Mouse (Mus musculus): ENCODE measurements around the gene Gm5460. TPM values are rescaled to one million over a fixed set of nuclear protein-coding genes. Genes with fewer than 3 reads are reported as not detected.

The Gm5460 gene
- polyA plus RNA-seq (2015; fragmentation: Nextera tagmentation; extraction: Ambion mirVana): not detected in 2 replicates

DNA sequence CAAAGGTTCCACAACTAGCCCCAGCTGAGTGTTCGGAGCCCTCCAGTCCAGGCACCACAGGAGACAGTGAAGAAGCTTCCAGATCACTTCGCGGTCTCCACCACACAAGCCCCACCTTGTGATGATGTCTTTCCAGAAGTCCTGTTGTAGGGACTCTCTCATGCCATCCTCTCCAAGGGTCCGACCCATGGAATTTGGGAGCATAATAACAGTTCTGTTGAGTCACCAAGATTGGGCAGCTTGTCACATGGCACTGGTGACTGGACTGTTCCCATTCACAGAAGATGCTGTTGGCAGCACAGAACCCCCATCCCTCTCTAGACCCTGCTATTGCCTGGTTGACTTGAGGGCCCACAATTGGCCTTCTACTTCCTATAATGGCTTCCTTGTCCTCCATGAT, at the start of gene Gm5460:
Gene Gm5460, plus strand, starts transcription at position 378 of the 400 bp plus-strand sequence.
- Histone ChIP-seq H3K4me3 (replicated peaks) (no peak within 1 kb of the TSS), H3K4me2 (no peak within 1 kb of the TSS), H3K9ac (no peak within 1 kb of the TSS), H3K36me3 (replicated peaks) (no peaks in the 10 kb centered on the region), H3K4me1 (replicated peaks) (no peaks in the 10 kb centered on the region), H3K27ac (replicated peaks) (no peak within 1 kb of the TSS), H3K27me3 (no peaks in the 10 kb centered on the region), H3K9me3 (replicated peaks) (no peaks in the 10 kb centered on the region)
- 72% methylated on average over 4 of the region's 4 CpGs for WGBS (ENCODE audit: insufficient replicate concordance)
- no peak for ATAC-seq (ENCODE audit: insufficient read depth)

DNA sequence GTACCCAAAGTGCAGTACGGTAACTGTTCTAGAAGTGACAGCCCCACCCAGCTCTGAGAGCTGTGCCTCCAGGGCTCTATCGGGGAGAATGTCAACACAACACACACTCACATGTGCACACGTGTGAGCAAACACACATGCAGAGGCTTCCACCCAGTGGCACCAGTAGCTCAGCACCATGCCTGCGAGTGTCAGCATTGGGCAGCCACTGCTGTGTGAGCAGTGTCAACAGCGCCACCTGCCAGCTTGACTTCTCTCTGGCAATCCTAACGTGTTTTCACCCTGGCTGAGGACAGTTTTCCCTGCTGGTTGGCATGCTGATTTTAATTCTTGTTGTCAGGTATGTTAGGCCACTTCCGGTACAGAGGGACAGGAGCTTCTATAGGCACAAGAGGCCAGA, 43.9 kb upstream of the Gm5460 start:
- no peak overlapping the region for H3K4me3 ChIP-seq (replicated peaks)
- H3K9me3 ChIP-seq (replicated peaks): no peaks in the 10 kb centered on the region
- no peaks in the 10 kb centered on the region for H3K36me3 ChIP-seq (replicated peaks)
- no peak for ATAC-seq (ENCODE audit: insufficient read depth)
- peaks cover under 1% of the 10 kb centered on the region; the same call in 1 of the 2 replicates for H3K27me3 ChIP-seq
- no peak overlapping the region for H3K9ac ChIP-seq
- no peak overlapping the region for H3K4me2 ChIP-seq
- 39% methylated on average over 7 of the region's 7 CpGs for WGBS (ENCODE audit: insufficient replicate concordance)
- no peak overlapping the region for H3K27ac ChIP-seq (replicated peaks)
- no peaks in the 10 kb centered on the region for H3K4me1 ChIP-seq (replicated peaks)

DNA sequence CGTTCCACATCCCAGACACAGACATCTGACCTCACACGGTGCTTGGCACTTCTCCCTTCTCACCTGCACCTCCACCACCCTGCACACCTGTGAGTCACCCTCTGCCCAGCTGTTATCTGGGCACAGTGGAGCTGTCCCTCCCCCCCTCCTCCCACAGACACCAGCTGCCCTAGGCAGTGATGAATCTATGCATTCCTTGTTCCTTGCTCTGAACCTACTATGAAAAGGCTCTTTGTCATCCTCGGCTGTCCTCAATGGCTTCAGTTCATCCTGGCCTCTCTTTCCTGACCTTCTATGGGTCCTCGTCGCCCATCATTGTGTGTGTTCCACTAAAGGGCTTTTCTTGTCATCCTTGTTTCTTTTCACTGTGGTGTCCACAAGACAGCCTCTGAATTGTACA, 41.8 kb upstream of the Gm5460 start:
- Histone ChIP-seq H3K4me3 (replicated peaks) (no peak overlapping the region), H3K9ac (no peak overlapping the region), H3K9me3 (replicated peaks) (no peaks in the 10 kb centered on the region), H3K4me2 (no peak overlapping the region), H3K36me3 (replicated peaks) (no peaks in the 10 kb centered on the region), H3K27me3 (peaks cover 16% of the 10 kb centered on the region), H3K4me1 (replicated peaks) (no peaks in the 10 kb centered on the region), H3K27ac (replicated peaks) (no peak overlapping the region)
- ATAC-seq (ENCODE audit: insufficient read depth): no peak
- 47% methylated on average over 5 of the region's 5 CpGs for WGBS (ENCODE audit: insufficient replicate concordance)

DNA sequence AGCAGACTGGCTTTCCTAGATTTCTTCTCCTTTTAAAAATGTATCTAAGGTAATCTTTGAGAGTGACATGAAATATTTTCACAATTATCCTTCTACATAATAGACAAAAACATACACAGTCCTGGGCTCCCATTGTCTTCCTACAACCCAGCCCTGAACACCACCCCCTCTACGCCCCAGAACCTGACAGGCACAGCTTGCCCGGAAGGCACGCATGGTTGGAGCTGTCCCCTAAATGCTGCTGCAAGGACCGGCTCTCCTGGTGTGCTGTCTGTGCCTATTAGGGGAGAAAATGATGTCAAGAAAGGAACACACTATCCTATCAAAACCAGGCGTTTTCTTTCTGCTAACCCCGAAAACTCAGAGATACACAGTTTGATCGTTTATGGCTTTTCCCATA, 38.8 kb upstream of the Gm5460 start:
- no peaks in the 10 kb centered on the region for H3K9me3 ChIP-seq (replicated peaks)
- H3K4me1 ChIP-seq (replicated peaks): no peaks in the 10 kb centered on the region
- H3K9ac ChIP-seq: no peak overlapping the region
- no peak overlapping the region for H3K4me3 ChIP-seq (replicated peaks)
- no peak for ATAC-seq (ENCODE audit: insufficient read depth)
- 45% methylated on average over 7 of the region's 7 CpGs for whole genome bisulfite sequencing (ENCODE audit: insufficient replicate concordance)
- no peaks in the 10 kb centered on the region for H3K36me3 ChIP-seq (replicated peaks)
- H3K4me2 ChIP-seq: no peak overlapping the region
- peaks cover 16% of the 10 kb centered on the region for H3K27me3 ChIP-seq
- H3K27ac ChIP-seq (replicated peaks): no peak overlapping the region

- no peak within 1 kb of the TSS for H3K4me3 ChIP-seq (replicated peaks)
- no peaks in the 10 kb centered on the region for H3K9me3 ChIP-seq (replicated peaks)
- H3K27ac ChIP-seq (replicated peaks): no peak within 1 kb of the TSS
- H3K4me1 ChIP-seq (replicated peaks): no peaks in the 10 kb centered on the region
- WGBS (ENCODE audit: insufficient replicate concordance): 4% methylated on average over 25 of the region's 25 CpGs
- peaks cover 16% of the 10 kb centered on the region for H3K27me3 ChIP-seq
- H3K36me3 ChIP-seq (replicated peaks): no peaks in the 10 kb centered on the region
- peak within 1 kb of the TSS; percentile 30 for H3K4me2 ChIP-seq
- ATAC-seq (ENCODE audit: insufficient read depth): no peak
- H3K9ac ChIP-seq: no peak within 1 kb of the TSS
These were observed 37.9 kb upstream of the Gm5460 start, which contains the start of gene Zfp488 for GRCm38 (mm10) chr14:33978604-33979059. Gene Zfp488 (minus strand): TSS chr14:33978764.

GRCm38 (mm10) chr14:33989201-33989600, 27.4 kb upstream of the Gm5460 start:
- ATAC-seq (ENCODE audit: insufficient read depth): no peak
- H3K4me3 ChIP-seq (replicated peaks): no peak overlapping the region
- H3K27ac ChIP-seq (replicated peaks): no peak overlapping the region
- WGBS (ENCODE audit: insufficient replicate concordance): 42% methylated on average over 3 of the region's 3 CpGs
- no peaks in the 10 kb centered on the region for H3K36me3 ChIP-seq (replicated peaks)
- no peaks in the 10 kb centered on the region for H3K4me1 ChIP-seq (replicated peaks)
- no peak overlapping the region for H3K4me2 ChIP-seq
- H3K9me3 ChIP-seq (replicated peaks): no peaks in the 10 kb centered on the region
- H3K27me3 ChIP-seq: no peaks in the 10 kb centered on the region
- H3K9ac ChIP-seq: no peak overlapping the region

- Histone ChIP-seq H3K4me2 (no peak overlapping the region), H3K27ac (replicated peaks) (no peak overlapping the region), H3K9me3 (replicated peaks) (no peaks in the 10 kb centered on the region), H3K27me3 (no peaks in the 10 kb centered on the region), H3K4me1 (replicated peaks) (no peaks in the 10 kb centered on the region), H3K9ac (no peak overlapping the region), H3K36me3 (replicated peaks) (no peaks in the 10 kb centered on the region), H3K4me3 (replicated peaks) (no peak overlapping the region)
- 38% methylated on average over 4 of the region's 4 CpGs for WGBS (ENCODE audit: insufficient replicate concordance)
- ATAC-seq (ENCODE audit: insufficient read depth): no peak
These were observed 24.6 kb upstream of the Gm5460 start for GRCm38 (mm10) chr14:33991971-33992370.

- Histone ChIP-seq H3K9me3 (replicated peaks) (no peaks in the 10 kb centered on the region), H3K9ac (no peak overlapping the region), H3K4me1 (replicated peaks) (no peaks in the 10 kb centered on the region), H3K4me3 (replicated peaks) (no peak overlapping the region), H3K27ac (replicated peaks) (no peak overlapping the region), H3K27me3 (no peaks in the 10 kb centered on the region), H3K4me2 (no peak overlapping the region), H3K36me3 (replicated peaks) (no peaks in the 10 kb centered on the region)
- 70% methylated on average over 9 of the region's 9 CpGs for WGBS (ENCODE audit: insufficient replicate concordance)
- ATAC-seq (ENCODE audit: insufficient read depth): no peak
These were observed 23.5 kb upstream of the Gm5460 start for GRCm38 (mm10) chr14:33993051-33993450.

- Histone ChIP-seq H3K36me3 (replicated peaks) (no peaks in the 10 kb centered on the region), H3K4me3 (replicated peaks) (no peak overlapping the region), H3K4me2 (no peak overlapping the region), H3K27me3 (no peaks in the 10 kb centered on the region), H3K9me3 (replicated peaks) (no peaks in the 10 kb centered on the region), H3K27ac (replicated peaks) (no peak overlapping the region), H3K4me1 (replicated peaks) (no peaks in the 10 kb centered on the region), H3K9ac (no peak overlapping the region)
- 68% methylated on average over 6 of the region's 6 CpGs for WGBS (ENCODE audit: insufficient replicate concordance)
- no peak for ATAC-seq (ENCODE audit: insufficient read depth)
These were observed 22.9 kb upstream of the Gm5460 start for GRCm38 (mm10) chr14:33993521-33994289.

GRCm38 (mm10) chr14:33997427-33997826, 19.1 kb upstream of the Gm5460 start:
- Histone ChIP-seq H3K4me3 (replicated peaks) (no peak overlapping the region), H3K9ac (no peak overlapping the region), H3K4me2 (no peak overlapping the region), H3K27me3 (no peaks in the 10 kb centered on the region), H3K9me3 (replicated peaks) (no peaks in the 10 kb centered on the region), H3K27ac (replicated peaks) (no peak overlapping the region), H3K36me3 (replicated peaks) (no peaks in the 10 kb centered on the region), H3K4me1 (replicated peaks) (no peaks in the 10 kb centered on the region)
- 48% methylated on average over 6 of the region's 6 CpGs for WGBS (ENCODE audit: insufficient replicate concordance)
- no peak for ATAC-seq (ENCODE audit: insufficient read depth)

GRCm38 (mm10) chr14:34000076-34000475, 16.5 kb upstream of the Gm5460 start:
- Histone ChIP-seq H3K4me2 (no peak overlapping the region), H3K27me3 (no peaks in the 10 kb centered on the region), H3K4me1 (replicated peaks) (no peaks in the 10 kb centered on the region), H3K9me3 (replicated peaks) (no peaks in the 10 kb centered on the region), H3K4me3 (replicated peaks) (no peak overlapping the region), H3K36me3 (replicated peaks) (no peaks in the 10 kb centered on the region), H3K27ac (replicated peaks) (no peak overlapping the region), H3K9ac (no peak overlapping the region)
- ATAC-seq (ENCODE audit: insufficient read depth): no peak

- Histone ChIP-seq H3K4me2 (no peak overlapping the region), H3K27ac (replicated peaks) (no peak overlapping the region), H3K36me3 (replicated peaks) (no peaks in the 10 kb centered on the region), H3K9ac (no peak overlapping the region), H3K27me3 (no peaks in the 10 kb centered on the region), H3K4me3 (replicated peaks) (no peak overlapping the region), H3K4me1 (replicated peaks) (no peaks in the 10 kb centered on the region), H3K9me3 (replicated peaks) (no peaks in the 10 kb centered on the region)
- ATAC-seq (ENCODE audit: insufficient read depth): no peak
These were observed 15.1 kb upstream of the Gm5460 start for GRCm38 (mm10) chr14:34001445-34001844.
